Mouse (Mus musculus): ENCODE measurements around the gene Aloxe3. TPM values are rescaled to one million over a fixed set of nuclear protein-coding genes. Genes with fewer than 3 reads are reported as not detected.
"Not testable (repeated sequence)": the region's sequence is repeated elsewhere in the genome, so short reads cannot be mapped to it uniquely, and the experiment has no call there.

The Aloxe3 gene
- polyA plus RNA-seq, 1 experiment from 2014 or later: 0.74 TPM

DNA sequence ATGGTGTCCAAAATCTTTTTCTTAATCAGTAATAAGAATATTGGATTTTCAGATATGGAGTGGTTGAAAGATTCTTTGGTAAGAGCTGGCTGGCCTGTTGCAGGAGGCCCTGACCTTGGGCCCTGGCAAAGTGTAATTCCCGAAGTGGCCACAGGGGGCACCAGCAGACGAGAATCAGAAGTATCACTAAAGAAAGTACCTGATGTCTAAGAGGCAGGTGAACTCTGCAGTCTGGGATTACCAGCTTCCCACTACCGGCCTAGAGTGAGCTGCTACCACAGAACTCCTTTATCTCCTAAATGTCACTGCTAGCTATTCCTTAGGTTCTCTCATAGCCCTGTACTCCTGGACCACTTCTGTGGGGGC, 33.3 kb upstream of the Aloxe3 start:
- no peaks in the 10 kb centered on the region; the same call in 1 of the 2 replicates for H3K36me3 ChIP-seq (ENCODE audit: control insufficient read depth, insufficient read depth, low read length)
- H3K4me2 ChIP-seq: no peak overlapping the region
- no peak overlapping the region for H3K4me3 ChIP-seq (ENCODE audit: low read depth, low read length)
- H3K27me3 ChIP-seq (ENCODE audit: control insufficient read depth, insufficient read depth, low read length): 0 out of 2 replicates have a peak, but pooled peaks cover 2% of the 10 kb centered on the region
- H3K4me1 ChIP-seq (ENCODE audit: control insufficient read depth, insufficient read depth, low read length): peaks cover 35% of the 10 kb centered on the region
- no peak overlapping the region for H3K27ac ChIP-seq (ENCODE audit: low read depth, low read length)
- peak; percentile 99 for DNase-seq (ENCODE audit: low spot score, missing footprints)
- no peak overlapping the region for H3K9ac ChIP-seq (ENCODE audit: low read length)
- 8% methylated on average over 3 of the region's 3 CpGs for WGBS
- no peaks in the 10 kb centered on the region for H3K9me3 ChIP-seq (ENCODE audit: control insufficient read depth, low read length)
- ATAC-seq (ENCODE audit: low FRiP score): no peak

DNA sequence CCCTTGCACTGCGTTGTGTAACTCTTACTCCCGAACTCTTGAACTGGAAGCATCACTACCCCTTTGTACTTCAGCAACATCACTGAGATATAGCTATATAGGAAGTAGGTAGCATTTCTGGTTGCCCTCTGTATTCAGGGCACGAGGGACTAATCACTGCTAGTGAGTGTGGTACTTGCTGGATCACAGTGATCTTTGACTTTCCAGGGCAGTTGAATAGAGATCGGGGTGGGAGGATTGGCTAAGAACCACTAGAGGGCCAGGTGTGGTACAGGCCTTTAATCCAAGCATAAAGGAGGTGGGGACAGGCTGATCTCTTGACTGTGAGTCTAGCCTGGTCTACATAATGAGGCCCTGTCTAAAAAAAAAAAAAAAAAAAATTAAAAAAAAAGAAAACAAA, 32.8 kb upstream of the Aloxe3 start:
- Histone ChIP-seq H3K27me3 (ENCODE audit: control insufficient read depth, insufficient read depth, low read length) (0 out of 2 replicates have a peak, but pooled peaks cover 2% of the 10 kb centered on the region), H3K27ac (ENCODE audit: low read depth, low read length) (no peak overlapping the region), H3K4me2 (no peak overlapping the region), H3K9ac (ENCODE audit: low read length) (no peak overlapping the region), H3K4me1 (ENCODE audit: control insufficient read depth, insufficient read depth, low read length) (peaks cover 40% of the 10 kb centered on the region), H3K36me3 (ENCODE audit: control insufficient read depth, insufficient read depth, low read length) (no peaks in the 10 kb centered on the region; the same call in 1 of the 2 replicates), H3K4me3 (ENCODE audit: low read depth, low read length) (no peak overlapping the region), H3K9me3 (ENCODE audit: control insufficient read depth, low read length) (no peaks in the 10 kb centered on the region)
- 89% methylated on average over 4 of the region's 4 CpGs for WGBS
- DNase-seq (ENCODE audit: low spot score, missing footprints): no peak
- ATAC-seq (ENCODE audit: low FRiP score): no peak

DNA sequence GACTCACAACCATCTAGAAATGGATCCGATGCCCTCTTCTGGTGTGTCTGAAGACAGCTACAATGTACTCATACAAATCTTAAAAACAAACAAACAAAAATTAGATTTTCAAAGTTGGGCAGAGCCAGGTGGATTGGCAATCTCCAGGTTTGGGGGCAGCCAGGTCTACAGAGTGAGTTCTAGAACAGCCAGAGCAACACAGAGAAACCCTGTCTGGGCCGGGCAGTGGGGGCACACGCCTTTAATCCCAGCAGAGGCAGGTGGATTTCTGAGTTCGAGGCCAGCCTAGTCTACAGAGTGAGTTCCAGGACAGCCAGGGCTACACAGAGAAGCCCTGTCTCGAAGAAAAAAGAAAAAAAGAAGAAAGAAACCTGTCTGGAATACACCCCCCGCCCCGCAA, 31.8 kb upstream of the Aloxe3 start:
- ATAC-seq (ENCODE audit: low FRiP score); H3K9me3 ChIP-seq (ENCODE audit: control insufficient read depth, low read length); H3K27ac ChIP-seq (ENCODE audit: low read depth, low read length); H3K36me3 ChIP-seq (ENCODE audit: control insufficient read depth, insufficient read depth, low read length); H3K27me3 ChIP-seq (ENCODE audit: control insufficient read depth, insufficient read depth, low read length); H3K9ac ChIP-seq (ENCODE audit: low read length); H3K4me3 ChIP-seq (ENCODE audit: low read depth, low read length); DNase-seq (ENCODE audit: low spot score, missing footprints); H3K4me2 ChIP-seq: not testable (repeated sequence)
- WGBS: 87% methylated on average over 7 of the region's 7 CpGs
- H3K4me1 ChIP-seq (ENCODE audit: control insufficient read depth, insufficient read depth, low read length): peaks cover 49% of the 10 kb centered on the region

DNA sequence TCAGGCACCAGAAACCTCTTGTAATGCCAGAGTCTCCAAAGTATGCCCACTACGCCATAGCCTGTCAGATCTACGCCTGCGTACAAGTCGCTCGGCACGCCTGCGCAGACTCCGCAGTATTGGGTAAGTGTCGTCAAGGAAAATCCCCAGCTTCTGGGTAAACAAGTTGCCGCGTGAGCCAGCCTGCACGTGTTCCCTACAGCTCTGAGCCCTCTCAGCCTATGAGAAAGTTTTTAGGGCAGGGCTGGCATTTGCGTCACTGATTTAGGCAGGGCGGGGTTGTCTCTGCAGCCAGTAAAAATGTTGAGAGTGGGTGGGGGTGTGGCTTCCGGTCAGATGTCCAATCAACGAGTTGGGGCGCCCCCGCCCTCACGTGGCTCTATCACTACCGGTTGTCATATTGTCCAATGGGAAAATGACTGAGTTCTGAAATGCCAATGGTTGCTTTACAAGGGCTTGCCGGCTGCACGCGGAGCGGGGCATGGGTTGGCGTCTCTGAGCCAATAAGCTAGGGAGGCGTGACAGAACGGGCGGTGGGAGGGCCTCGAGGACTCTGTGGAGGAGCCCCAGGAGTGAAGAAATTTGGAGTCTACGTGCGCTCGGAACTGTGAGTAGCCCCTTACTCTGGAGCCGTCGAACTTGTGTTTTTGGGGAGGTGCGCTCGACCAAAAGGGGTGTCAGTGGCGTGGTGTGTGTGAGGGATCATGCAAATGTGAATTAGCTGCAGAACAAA, 30.8 kb upstream of the Aloxe3 start, which contains the start of gene Per1:
TSS of gene Per1 (plus strand) at position 521 of the 733 bp plus-strand sequence.
- under 1% methylated on average over 37 of the region's 37 CpGs for WGBS

DNA sequence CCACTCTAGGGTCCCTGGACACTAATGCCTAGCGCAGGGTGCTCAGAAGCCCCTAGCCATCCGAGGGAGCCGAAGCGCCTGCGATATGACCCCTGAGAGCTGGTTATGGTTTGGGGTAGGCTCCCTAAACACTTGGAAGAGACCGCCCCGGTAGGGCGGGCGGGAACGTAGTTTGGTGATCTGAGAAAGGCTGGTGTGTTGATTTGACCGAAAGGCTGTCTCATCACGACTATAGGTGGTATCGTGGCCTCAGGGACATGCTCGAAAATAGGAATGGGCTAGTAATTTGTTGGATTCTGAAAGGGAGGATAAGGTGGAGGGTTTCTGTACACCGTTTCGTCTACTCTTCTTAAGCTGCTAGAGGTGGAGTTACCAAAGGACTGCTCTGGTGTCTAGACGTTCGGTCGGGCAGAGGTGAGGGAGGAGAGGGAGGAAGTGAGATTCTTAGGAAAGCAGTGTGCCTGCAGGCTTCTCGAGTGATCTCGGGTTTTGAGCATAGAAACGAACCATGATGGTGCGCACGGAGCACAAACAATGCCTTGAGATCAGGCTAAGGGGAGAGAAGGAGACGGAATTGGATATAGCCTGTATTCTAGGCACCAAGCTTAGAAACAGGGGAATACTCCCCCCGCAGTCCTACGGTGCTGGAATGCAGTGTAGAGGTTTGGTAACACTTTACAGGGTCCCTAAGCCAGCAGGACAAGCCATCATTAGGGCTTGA, 30.0 kb upstream of the Aloxe3 start:
- Histone ChIP-seq H3K9me3 (ENCODE audit: control insufficient read depth, low read length) (no peaks in the 10 kb centered on the region), H3K4me2 (peak overlapping the region; percentile 92), H3K9ac (ENCODE audit: low read length) (peak overlapping the region; percentile 54), H3K27ac (ENCODE audit: low read depth, low read length) (no peak overlapping the region), H3K36me3 (ENCODE audit: control insufficient read depth, insufficient read depth, low read length) (no peaks in the 10 kb centered on the region), H3K4me3 (ENCODE audit: low read depth, low read length) (peak overlapping the region; percentile 43), H3K4me1 (ENCODE audit: control insufficient read depth, insufficient read depth, low read length) (peaks cover 50% of the 10 kb centered on the region), H3K27me3 (ENCODE audit: control insufficient read depth, insufficient read depth, low read length) (0 out of 2 replicates have a peak, but pooled peaks cover 2% of the 10 kb centered on the region)
- 3% methylated on average over 27 of the region's 27 CpGs for WGBS
- ATAC-seq (ENCODE audit: low FRiP score): no peak
- DNase-seq (ENCODE audit: low spot score, missing footprints): peak; percentile 91

More for the DNA sequence above, 30.8 kb upstream of the Aloxe3 start, which contains the start of gene Per1:
- Histone ChIP-seq H3K27me3 (ENCODE audit: control insufficient read depth, insufficient read depth, low read length) (0 out of 2 replicates have a peak, but pooled peaks cover 2% of the 10 kb centered on the region), H3K4me1 (ENCODE audit: control insufficient read depth, insufficient read depth, low read length) (peaks cover 48% of the 10 kb centered on the region), H3K4me3 (ENCODE audit: low read depth, low read length) (peak within 1 kb of the TSS; percentile 43), H3K36me3 (ENCODE audit: control insufficient read depth, insufficient read depth, low read length) (no peaks in the 10 kb centered on the region; the same call in 1 of the 2 replicates), H3K9ac (ENCODE audit: low read length) (peak within 1 kb of the TSS; percentile 54), H3K27ac (ENCODE audit: low read depth, low read length) (no peak within 1 kb of the TSS), H3K4me2 (peak within 1 kb of the TSS; percentile 92), H3K9me3 (ENCODE audit: control insufficient read depth, low read length) (no peaks in the 10 kb centered on the region)
- DNase-seq (ENCODE audit: low spot score, missing footprints): peak; percentile 99
- ATAC-seq (ENCODE audit: low FRiP score): peak; percentile 93

DNA sequence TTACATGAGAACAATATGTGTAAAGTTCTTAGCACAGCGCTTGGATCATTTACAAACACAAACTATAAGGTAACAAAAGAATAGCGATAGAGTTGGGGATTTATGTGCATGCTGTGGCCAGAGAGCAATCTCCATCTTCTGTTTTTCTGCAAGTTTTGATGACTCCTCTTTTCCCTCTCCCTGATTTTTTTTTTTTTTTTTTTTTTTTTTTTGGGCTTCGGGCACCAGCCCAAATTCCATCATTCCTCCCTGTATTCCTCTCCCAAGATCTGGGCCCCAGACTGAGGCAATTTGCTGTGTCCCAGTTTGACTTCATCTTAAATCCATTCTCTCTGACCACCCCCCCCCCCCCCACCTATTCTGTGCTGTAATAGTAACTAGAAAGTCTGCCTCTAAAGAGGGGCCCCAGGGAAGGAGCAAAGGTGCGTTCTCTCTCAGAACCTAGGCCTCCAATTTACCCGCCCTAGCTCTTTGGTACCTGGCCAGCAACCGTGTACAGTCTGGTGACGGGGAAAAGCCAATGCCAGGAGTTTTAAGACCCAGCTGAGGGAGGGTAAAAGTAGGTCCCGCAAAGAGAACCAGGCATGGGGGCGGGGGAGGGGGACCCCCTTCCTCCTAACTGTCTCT, 29.2 kb upstream of the Aloxe3 start:
- 0 out of 2 replicates have a peak, but pooled peaks cover 2% of the 10 kb centered on the region for H3K27me3 ChIP-seq (ENCODE audit: control insufficient read depth, insufficient read depth, low read length)
- peak overlapping the region; percentile 52 for H3K9ac ChIP-seq (ENCODE audit: low read length)
- no peaks in the 10 kb centered on the region for H3K36me3 ChIP-seq (ENCODE audit: control insufficient read depth, insufficient read depth, low read length)
- peak overlapping the region; percentile 92 for H3K4me2 ChIP-seq
- no peaks in the 10 kb centered on the region for H3K9me3 ChIP-seq (ENCODE audit: control insufficient read depth, low read length)
- H3K4me1 ChIP-seq (ENCODE audit: control insufficient read depth, insufficient read depth, low read length): peaks cover 50% of the 10 kb centered on the region
- H3K27ac ChIP-seq (ENCODE audit: low read depth, low read length): no peak overlapping the region; the same call in 1 of the 2 replicates
- WGBS: 17% methylated on average over 9 of the region's 9 CpGs
- H3K4me3 ChIP-seq (ENCODE audit: low read depth, low read length): peak overlapping the region; percentile 22
- DNase-seq (ENCODE audit: low spot score, missing footprints) (peak; percentile 90), ATAC-seq (ENCODE audit: low FRiP score) (no peak)

DNA sequence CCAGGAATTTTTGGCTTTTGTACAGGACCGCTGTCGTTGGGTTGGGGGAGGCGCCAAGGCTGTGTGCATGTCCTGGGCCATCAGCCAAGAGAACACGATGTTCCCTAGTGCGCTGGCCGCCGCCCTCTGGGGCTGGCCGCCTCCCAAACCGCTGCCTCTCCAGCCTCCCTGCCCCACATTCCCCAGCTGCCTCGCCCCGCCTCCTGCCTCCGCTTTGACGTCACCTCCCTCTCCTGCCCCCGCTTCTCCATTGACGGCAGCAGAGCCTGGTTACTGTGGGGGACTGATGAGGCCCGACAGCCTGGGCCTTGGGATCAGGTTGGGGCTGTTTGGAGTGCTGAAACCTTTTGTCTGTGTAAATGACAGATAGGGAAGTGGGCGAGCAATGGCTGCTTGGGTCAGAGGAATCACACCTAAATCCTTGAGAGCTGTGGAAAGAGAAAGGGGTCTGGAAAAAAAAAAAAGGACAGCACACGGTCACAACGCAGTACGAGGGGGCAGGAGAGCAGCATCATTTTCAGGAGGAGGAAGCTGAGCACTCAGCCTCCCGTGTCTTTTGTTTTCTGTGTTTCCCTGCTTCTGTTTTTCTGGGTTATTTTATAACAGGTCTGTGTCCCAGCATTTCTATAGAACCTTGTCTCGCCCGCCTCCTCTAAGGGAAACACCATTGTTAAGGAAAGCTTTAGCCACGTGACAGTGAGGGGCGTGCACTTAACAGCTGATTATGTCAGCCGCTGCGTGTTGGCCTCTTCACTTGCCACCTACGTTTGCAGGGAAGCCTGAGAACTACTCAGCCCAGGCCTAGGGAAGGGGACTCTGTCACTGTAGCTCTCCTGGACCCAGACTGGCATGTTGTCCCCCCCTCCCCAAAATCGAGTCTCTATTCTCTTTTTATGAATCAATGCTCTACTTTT, 28.5 kb upstream of the Aloxe3 start:
- peaks cover 50% of the 10 kb centered on the region for H3K4me1 ChIP-seq (ENCODE audit: control insufficient read depth, insufficient read depth, low read length)
- H3K9ac ChIP-seq (ENCODE audit: low read length): peak overlapping the region; percentile 52
- DNase-seq (ENCODE audit: low spot score, missing footprints): peak; percentile 94
- H3K4me3 ChIP-seq (ENCODE audit: low read depth, low read length): peak overlapping the region; percentile 22
- H3K4me2 ChIP-seq: peak overlapping the region; percentile 92
- ATAC-seq (ENCODE audit: low FRiP score): peak; percentile 13; the same call in 1 of the 2 replicates
- H3K36me3 ChIP-seq (ENCODE audit: control insufficient read depth, insufficient read depth, low read length): no peaks in the 10 kb centered on the region
- H3K27ac ChIP-seq (ENCODE audit: low read depth, low read length): peak overlapping the region; percentile 45; the same call in 1 of the 2 replicates
- H3K9me3 ChIP-seq (ENCODE audit: control insufficient read depth, low read length): no peaks in the 10 kb centered on the region
- H3K27me3 ChIP-seq (ENCODE audit: control insufficient read depth, insufficient read depth, low read length): 0 out of 2 replicates have a peak, but pooled peaks cover 2% of the 10 kb centered on the region
- 2% methylated on average over 29 of the region's 29 CpGs for WGBS
